Mouse (Mus musculus) stomach, embryonic 14.5 days (tissue): Measurements from ENCODE around the gene Gapdhs. TPM values are rescaled to one million over a fixed set of nuclear protein-coding genes. Genes with fewer than 3 reads are reported as not detected.

Source experiments
- polyA plus RNA-seq: library from polyadenylated mRNA; unstranded; fragments of >200 nt; fragmentation: Nextera tagmentation; extraction: Ambion mirVana; gene quantifications from 2 replicates; pipeline ENCODE4 v1.2.1, GENCODE M21; 2014

Gapdhs gene
- polyA plus RNA-seq, 1 experiment from 2014 or later, result 0.74 TPM

Other genes with a start within 250 kb of the Gapdhs start
- 13.2 and 13.4 TPM in 2 replicates for gene Arhgap33, start 208.6 kb downstream of the Gapdhs start, polyA plus RNA-seq
- 47.3 and 49.0 TPM in 2 replicates for gene Hspb6, start 191.5 kb downstream of the Gapdhs start, polyA plus RNA-seq
- 18.7 and 22.8 TPM in 2 replicates for gene Proser3, start 191.4 kb downstream of the Gapdhs start, polyA plus RNA-seq
- 40.8 and 43.7 TPM in 2 replicates for gene Lin37, start 183.8 kb downstream of the Gapdhs start, polyA plus RNA-seq
- 95.9 and 96.6 TPM in 2 replicates for gene U2af1l4, start 180.4 kb downstream of the Gapdhs start, polyA plus RNA-seq
- gene Gm49396, start 180.3 kb downstream of the Gapdhs start, polyA plus RNA-seq, result 7.1 and 10.0 TPM in 2 replicates
- 113 and 117 TPM in 2 replicates for gene Psenen, start 180.1 kb downstream of the Gapdhs start, polyA plus RNA-seq
- 1.3 and 2.6 TPM in 2 replicates for gene Igflr1, start 178.3 kb downstream of the Gapdhs start, polyA plus RNA-seq
- gene Kmt2b, start 155.0 kb downstream of the Gapdhs start, polyA plus RNA-seq, result 13.2 and 14.2 TPM in 2 replicates
- gene Zbtb32, start 144.8 kb downstream of the Gapdhs start, polyA plus RNA-seq, result 0.27 and 0.43 TPM in 2 replicates
- gene Upk1a, start 130.8 kb downstream of the Gapdhs start, polyA plus RNA-seq, result 6.6 and 7.7 TPM in 2 replicates
- 976 and 1,066 TPM in 2 replicates for gene Cox6b1, start 117.5 kb downstream of the Gapdhs start, polyA plus RNA-seq
- gene Etv2, start 107.8 kb downstream of the Gapdhs start, polyA plus RNA-seq, result not detected in 2 replicates
- gene Rbm42, start 93.4 kb downstream of the Gapdhs start, polyA plus RNA-seq, result 85.7 and 96.8 TPM in 2 replicates
- 48.5 and 50.5 TPM in 2 replicates for gene Haus5, start 78.7 kb downstream of the Gapdhs start, polyA plus RNA-seq
- not detected in 2 replicates for gene Pmis2, start 72.1 kb downstream of the Gapdhs start, polyA plus RNA-seq
- 0.91 and 2.0 TPM in 2 replicates for gene 2200002J24Rik, start 44.8 kb downstream of the Gapdhs start, polyA plus RNA-seq
- gene Atp4a, start 31.5 kb downstream of the Gapdhs start, polyA plus RNA-seq, result 1.8 and 2.3 TPM in 2 replicates
- gene Tmem147, start 14.1 kb downstream of the Gapdhs start, polyA plus RNA-seq, result 210 and 215 TPM in 2 replicates
- 0.91 and 1.1 TPM in 2 replicates for gene Sbsn, start 7.8 kb upstream of the Gapdhs start, polyA plus RNA-seq
- gene Dmkn, start 20.1 kb upstream of the Gapdhs start, polyA plus RNA-seq, result 5.9 and 14.6 TPM in 2 replicates
- gene Krtdap, start 44.2 kb upstream of the Gapdhs start, polyA plus RNA-seq, result 9.2 and 20.2 TPM in 2 replicates
- gene Ffar2, start 80.1 kb upstream of the Gapdhs start, polyA plus RNA-seq, result 0.55 and 3.4 TPM in 2 replicates
- 0.41 TPM in 1 of 2 replicates, not detected in the other for gene Ffar3, start 112.5 kb upstream of the Gapdhs start, polyA plus RNA-seq
- not detected in 2 replicates for gene Ffar1, start 117.9 kb upstream of the Gapdhs start, polyA plus RNA-seq
- 0.35 and 0.80 TPM in 2 replicates for gene Cd22, start 136.7 kb upstream of the Gapdhs start, polyA plus RNA-seq
- gene Mag, start 171.2 kb upstream of the Gapdhs start, polyA plus RNA-seq, result 0.10 and 0.74 TPM in 2 replicates
- not detected in 2 replicates for gene Hamp2, start 181.0 kb upstream of the Gapdhs start, polyA plus RNA-seq
- not detected in 2 replicates for gene Hamp, start 200.4 kb upstream of the Gapdhs start, polyA plus RNA-seq
- 21.4 and 29.1 TPM in 2 replicates for gene Usf2, start 213.1 kb upstream of the Gapdhs start, polyA plus RNA-seq
- 70.5 and 79.5 TPM in 2 replicates for gene Lsr, start 229.8 kb upstream of the Gapdhs start, polyA plus RNA-seq
- 6.4 and 7.1 TPM in 2 replicates for gene Fam187b, start 230.1 kb upstream of the Gapdhs start, polyA plus RNA-seq